Mouse (Mus musculus) forebrain, embryonic 12.5 days (tissue): ENCODE results near the gene Apol8. TPM values are rescaled to one million over a fixed set of nuclear protein-coding genes. Genes with fewer than 3 reads are reported as not detected.

Source experiments
- ATAC-seq: fragments of 200-750 bp; cut with Nextera tagmentation; 2 replicates; pipeline ENCODE4 v1.8.0; 2017; ENCODE audit warnings: moderate TSS enrichment; ENCODE audit not compliant: low FRiP score
- H3K27ac ChIP-seq: fragments of 300-500 bp; sonication (generic); 2 replicates; pipeline ENCODE4 v1.5.1; 2016; ENCODE audit warnings: mild to moderate bottlenecking
- H3K27me3 ChIP-seq: fragments of 300-500 bp; sonication (generic); 2 replicates; pipeline ENCODE4 v1.6.1; 2016; ENCODE audit warnings: mild to moderate bottlenecking
- H3K36me3 ChIP-seq: fragments of 300-500 bp; sonication (generic); replicated peaks from 2 replicates; pipeline ENCODE4 v1.6.1; 2016; ENCODE audit warnings: mild to moderate bottlenecking
- H3K4me1 ChIP-seq: fragments of 300-500 bp; sonication (generic); 2 replicates; pipeline ENCODE4 v1.6.1; 2016
- H3K4me2 ChIP-seq: fragments of 300-500 bp; sonication (generic); 2 replicates; pipeline ENCODE4 v1.6.1; 2016; ENCODE audit warnings: mild to moderate bottlenecking, moderate library complexity
- H3K4me3 ChIP-seq: fragments of 300-500 bp; sonication (generic); replicated peaks from 2 replicates; pipeline ENCODE4 v1.5.1; 2016; ENCODE audit warnings: mild to moderate bottlenecking
- H3K9ac ChIP-seq: fragments of 300-500 bp; sonication (generic); 2 replicates; pipeline ENCODE4 v1.6.1; 2016; ENCODE audit warnings: mild to moderate bottlenecking
- H3K9me3 ChIP-seq: fragments of 300-500 bp; sonication (generic); 2 replicates; pipeline ENCODE4 v1.6.1; 2016
- WGBS: fragments of 180-500 bp; shearing (Covaris S2); methylation state at CpG from one replicate; pipeline ENCODE4 v1.1.7; 2016; 5-methylcytosine and 5-hydroxymethylcytosine counted together
- polyA plus RNA-seq: library from polyadenylated mRNA; unstranded; fragments of >200 nt; fragmentation: Nextera tagmentation; extraction: Ambion mirVana; gene quantifications from 2 replicates; pipeline ENCODE4 v1.2.1, GENCODE M21; 2016

Apol8 gene
- polyA plus RNA-seq, 1 experiment from 2014 or later = 0.46 TPM

- H3K27ac ChIP-seq = no peak overlapping the region
- peaks cover 15% of the 10 kb centered on the region for H3K4me1 ChIP-seq
- no peak for ATAC-seq
- H3K9ac ChIP-seq = no peak overlapping the region
- no peak overlapping the region for H3K4me2 ChIP-seq
- no peaks in the 10 kb centered on the region for H3K9me3 ChIP-seq
- H3K4me3 ChIP-seq = no peak overlapping the region
- H3K36me3 ChIP-seq = peaks cover 27% of the 10 kb centered on the region
- H3K27me3 ChIP-seq = no peaks in the 10 kb centered on the region
- 94% methylated on average over 26 of the region's 26 CpGs for WGBS
These were observed 39.7 kb upstream of the Apol8 start for GRCm38 (mm10) chr15:77796409-77797035.

GRCm38 (mm10) chr15:77794908-77795356 is 38.1 kb upstream of the Apol8 start:
- WGBS = 92% methylated on average over 13 of the region's 13 CpGs
- H3K36me3 ChIP-seq = peaks cover 32% of the 10 kb centered on the region

GRCm38 (mm10) chr15:77794138-77794907 is 37.5 kb upstream of the Apol8 start:
- WGBS = 92% methylated on average over 13 of the region's 13 CpGs
- no peak for ATAC-seq
- Histone ChIP-seq H3K9me3 (no peaks in the 10 kb centered on the region), H3K4me3 (no peak overlapping the region), H3K9ac (no peak overlapping the region), H3K36me3 (peaks cover 38% of the 10 kb centered on the region), H3K4me2 (no peak overlapping the region), H3K27me3 (no peaks in the 10 kb centered on the region), H3K27ac (no peak overlapping the region), H3K4me1 (peaks cover 13% of the 10 kb centered on the region)

More at GRCm38 (mm10) chr15:77794908-77795356, 38.1 kb upstream of the Apol8 start:
- Histone ChIP-seq H3K4me2 (no peak overlapping the region), H3K4me3 (no peak overlapping the region), H3K27me3 (no peaks in the 10 kb centered on the region), H3K9ac (no peak overlapping the region), H3K4me1 (peaks cover 15% of the 10 kb centered on the region), H3K27ac (no peak overlapping the region), H3K9me3 (no peaks in the 10 kb centered on the region)
- no peak for ATAC-seq

GRCm38 (mm10) chr15:77793554-77793953 is 36.8 kb upstream of the Apol8 start:
- Histone ChIP-seq H3K4me2 (no peak overlapping the region), H3K27me3 (no peaks in the 10 kb centered on the region), H3K9me3 (no peaks in the 10 kb centered on the region), H3K36me3 (peaks cover 46% of the 10 kb centered on the region), H3K27ac (no peak overlapping the region), H3K4me1 (peaks cover 6% of the 10 kb centered on the region), H3K9ac (no peak overlapping the region), H3K4me3 (no peak overlapping the region)
- ATAC-seq = no peak
- 92% methylated on average over 7 of the region's 7 CpGs for WGBS

DNA sequence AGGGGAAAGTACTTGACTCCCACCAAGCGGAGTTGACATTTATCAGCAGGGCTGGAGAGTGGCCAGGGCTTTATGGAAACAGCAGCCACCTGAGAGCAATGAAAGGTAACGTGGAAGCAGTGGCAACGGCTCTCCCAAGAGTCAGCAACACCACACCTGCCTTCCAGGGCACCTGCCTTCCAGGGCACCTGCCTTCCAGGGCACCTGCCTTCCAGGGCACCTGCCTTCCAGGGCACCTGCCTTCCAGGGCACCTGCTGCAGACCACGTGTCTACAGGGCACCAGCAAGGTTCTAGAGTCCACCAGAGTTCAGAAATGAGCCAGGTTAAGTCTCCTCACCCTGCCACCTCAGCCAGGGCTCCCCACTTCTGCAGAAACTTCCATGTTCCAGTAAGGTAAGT is 36.3 kb upstream of the Apol8 start:
- Histone ChIP-seq H3K27me3 (no peaks in the 10 kb centered on the region), H3K36me3 (peaks cover 50% of the 10 kb centered on the region)

GRCm38 (mm10) chr15:77792056-77792455 is 35.3 kb upstream of the Apol8 start:
- no peak overlapping the region for H3K4me3 ChIP-seq
- H3K27me3 ChIP-seq = no peaks in the 10 kb centered on the region
- H3K36me3 ChIP-seq = peaks cover 58% of the 10 kb centered on the region
- 92% methylated on average over 9 of the region's 9 CpGs for WGBS
- no peaks in the 10 kb centered on the region for H3K4me1 ChIP-seq
- H3K4me2 ChIP-seq = no peak overlapping the region
- ATAC-seq = no peak
- no peaks in the 10 kb centered on the region for H3K9me3 ChIP-seq
- no peak overlapping the region for H3K27ac ChIP-seq
- H3K9ac ChIP-seq = no peak overlapping the region

More for the DNA sequence above, 36.3 kb upstream of the Apol8 start:
- H3K4me3 ChIP-seq = no peak overlapping the region
- H3K9ac ChIP-seq = no peak overlapping the region
- no peak for ATAC-seq
- H3K27ac ChIP-seq = no peak overlapping the region
- 0 out of 2 replicates have a peak, but pooled peaks cover 3% of the 10 kb centered on the region for H3K4me1 ChIP-seq
- WGBS = 93% methylated on average over 4 of the region's 4 CpGs
- H3K9me3 ChIP-seq = no peaks in the 10 kb centered on the region
- H3K4me2 ChIP-seq = no peak overlapping the region

DNA sequence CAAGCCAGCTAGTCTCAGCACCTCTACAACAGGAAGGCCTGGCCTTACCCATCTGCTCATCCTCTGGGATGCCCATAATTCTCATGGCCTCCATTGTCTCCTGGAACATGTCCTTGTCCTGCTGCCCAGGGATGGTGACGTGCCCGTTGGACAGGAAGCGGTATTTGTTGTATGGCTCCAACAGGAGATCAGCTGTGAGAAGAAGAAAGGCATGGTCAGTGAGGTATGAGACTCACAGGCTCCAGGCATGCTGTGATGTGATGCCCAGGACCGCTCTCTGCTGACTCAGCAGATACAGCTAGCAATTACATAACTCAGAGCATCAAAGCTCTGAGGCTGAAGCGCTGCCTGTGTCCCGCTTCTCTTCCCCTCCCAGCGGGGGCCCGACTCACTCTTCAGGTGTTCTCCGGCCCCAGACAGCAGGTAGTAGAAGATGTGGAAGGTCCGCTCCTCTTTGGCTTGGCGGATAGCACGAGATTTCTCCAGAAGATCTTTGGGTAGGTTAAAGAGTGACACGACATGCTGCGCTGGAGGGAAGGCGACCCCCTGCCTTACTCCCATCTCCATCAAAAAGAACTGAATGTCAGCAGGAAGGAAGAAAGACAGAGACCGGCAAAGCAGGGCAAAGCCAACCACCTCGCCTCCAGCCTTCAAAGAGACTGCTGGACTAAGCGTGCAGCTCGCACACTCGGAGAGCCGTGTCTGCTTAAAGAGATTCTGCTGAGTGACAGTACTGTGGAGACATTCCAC is 34.0 kb upstream of the Apol8 start:
- Histone ChIP-seq H3K9ac (no peak overlapping the region), H3K4me1 (no peaks in the 10 kb centered on the region), H3K9me3 (no peaks in the 10 kb centered on the region), H3K27ac (no peak overlapping the region), H3K4me2 (no peak overlapping the region), H3K4me3 (no peak overlapping the region), H3K36me3 (peaks cover 70% of the 10 kb centered on the region), H3K27me3 (no peaks in the 10 kb centered on the region)
- ATAC-seq = no peak
- whole genome bisulfite sequencing = 95% methylated on average over 21 of the region's 21 CpGs

- H3K27ac ChIP-seq = no peak overlapping the region
- H3K9ac ChIP-seq = no peak overlapping the region
- WGBS = 83% methylated on average over 3 of the region's 3 CpGs
- H3K4me1 ChIP-seq = no peaks in the 10 kb centered on the region
- no peak overlapping the region for H3K4me3 ChIP-seq
- H3K9me3 ChIP-seq = no peaks in the 10 kb centered on the region
- peaks cover 76% of the 10 kb centered on the region for H3K36me3 ChIP-seq
- no peaks in the 10 kb centered on the region for H3K27me3 ChIP-seq
- no peak overlapping the region for H3K4me2 ChIP-seq
- ATAC-seq = no peak
These were observed 32.4 kb upstream of the Apol8 start for GRCm38 (mm10) chr15:77789186-77789585.

- WGBS = 89% methylated on average over 6 of the region's 6 CpGs
- Histone ChIP-seq H3K4me1 (no peaks in the 10 kb centered on the region), H3K27me3 (no peaks in the 10 kb centered on the region)
These were observed 31.6 kb upstream of the Apol8 start for GRCm38 (mm10) chr15:77788356-77788755.

GRCm38 (mm10) chr15:77785807-77786206 is 29.0 kb upstream of the Apol8 start:
- Histone ChIP-seq H3K9me3 (no peaks in the 10 kb centered on the region), H3K4me3 (no peak overlapping the region), H3K4me1 (no peaks in the 10 kb centered on the region), H3K4me2 (no peak overlapping the region), H3K27me3 (no peaks in the 10 kb centered on the region), H3K9ac (no peak overlapping the region), H3K27ac (no peak overlapping the region), H3K36me3 (peaks cover 97% of the 10 kb centered on the region)
- ATAC-seq = no peak
- 91% methylated on average over 1 of the region's 1 CpGs for WGBS

More at GRCm38 (mm10) chr15:77788356-77788755, 31.6 kb upstream of the Apol8 start:
- Histone ChIP-seq H3K36me3 (peaks cover 84% of the 10 kb centered on the region), H3K9me3 (no peaks in the 10 kb centered on the region), H3K4me3 (no peak overlapping the region), H3K27ac (no peak overlapping the region), H3K9ac (no peak overlapping the region), H3K4me2 (no peak overlapping the region)
- ATAC-seq = no peak

DNA sequence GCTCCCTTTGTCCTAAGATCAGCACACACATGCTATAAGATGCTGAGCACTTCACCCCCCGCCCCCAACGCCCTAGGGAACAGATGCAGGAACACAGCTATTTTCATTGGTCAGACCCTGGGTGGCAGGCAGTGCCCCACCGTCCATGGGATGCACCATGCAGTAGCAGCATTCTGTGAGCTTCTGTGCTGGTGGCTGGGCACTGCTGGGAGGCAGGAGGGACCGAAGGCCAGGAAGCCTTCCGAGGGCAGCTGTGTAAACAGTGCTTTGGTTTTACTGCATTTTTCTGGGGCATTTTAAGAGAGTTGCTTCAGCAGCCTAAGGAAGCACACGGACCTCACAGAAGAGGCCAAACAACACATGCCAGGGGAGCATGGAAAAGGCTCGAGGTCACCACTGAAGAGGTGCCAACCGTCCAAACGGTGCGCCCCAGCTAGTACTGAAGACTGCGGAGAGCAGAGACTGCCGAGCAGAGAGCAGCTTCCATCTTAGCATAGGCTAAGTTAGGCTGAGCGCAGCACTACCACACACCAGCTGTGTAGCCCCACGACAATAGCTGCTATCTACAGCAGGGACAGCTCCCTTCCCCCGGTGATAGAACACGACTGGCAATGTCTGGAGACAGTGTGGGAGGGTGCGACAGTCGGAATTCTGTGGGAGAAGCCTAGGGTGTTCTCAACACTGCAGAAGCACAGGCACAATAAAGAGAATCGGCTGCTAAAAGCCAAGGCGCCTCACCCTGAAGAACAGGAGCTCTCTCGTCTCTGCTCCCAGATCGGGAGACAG is 27.4 kb upstream of the Apol8 start:
- Histone ChIP-seq H3K4me1 (no peaks in the 10 kb centered on the region), H3K9ac (no peak overlapping the region), H3K9me3 (no peaks in the 10 kb centered on the region), H3K4me2 (no peak overlapping the region), H3K27ac (no peak overlapping the region), H3K36me3 (peaks cover 97% of the 10 kb centered on the region), H3K4me3 (no peak overlapping the region), H3K27me3 (no peaks in the 10 kb centered on the region)
- no peak for ATAC-seq
- WGBS = 85% methylated on average over 22 of the region's 22 CpGs
